Mouse (Mus musculus) adrenal gland, adult 8-10 months (tissue): Measurements from ENCODE around the gene Emc1. TPM values are rescaled to one million over a fixed set of nuclear protein-coding genes. Genes with fewer than 3 reads are reported as not detected.

ENCODE experiments used
- microRNA-seq, 2 experiments: library from miRNA; unstranded; fragments of <30 nt; microRNA quantifications; one replicate each; pipeline ENCODE4 v1.2.0; 2022
- total RNA-seq, 4 experiments: library from RNA; stranded (reverse); gene quantifications; 2 replicates each; pipeline ENCODE4 v1.2.4; 2022

The Emc1 gene
- total RNA-seq, 4 experiments from 2014 or later = 68.1 to 102 (median 84.3) TPM

Small RNA genes lying within 50 kb of the gene (microRNA-seq; reads per million reads assigned to microRNA genes)
- gene Gm24245 (0 reads per million in 2 experiments), gene Gm25732 (0 to 0.18 reads per million in 2 experiments)

Other genes with a start within 250 kb of the Emc1 start
- gene Minos1, start 221.5 kb upstream of the Emc1 start, total RNA-seq = 100 to 1,000 TPM; 273 to 460 (median 363) TPM
- gene Capzb, start 159.7 kb upstream of the Emc1 start, total RNA-seq = 100 to 1,000 TPM; 357 to 412 (median 388) TPM
- gene Pqlc2, start 41.9 kb upstream of the Emc1 start, total RNA-seq = 10 to 100 TPM; 10.3 to 12.0 (median 11.6) TPM
- 10 to 100 TPM; 65.4 to 73.5 (median 68.8) TPM for gene Akr7a5, start 41.8 kb upstream of the Emc1 start, total RNA-seq
- 10 to 100 TPM; 61.8 to 65.3 (median 63.0) TPM for gene Mrto4, start within 50 bp of the Emc1 start, total RNA-seq
- gene Ubr4, start within 50 bp of the Emc1 start, total RNA-seq = 100 to 1,000 TPM; 130 to 207 (median 167) TPM
- gene Iffo2, start 178.0 kb downstream of the Emc1 start, total RNA-seq = 10 to 100 TPM; 10.7 to 13.3 (median 12.0) TPM